Mouse (Mus musculus): ENCODE measurements around the gene Scd4.

DNA sequence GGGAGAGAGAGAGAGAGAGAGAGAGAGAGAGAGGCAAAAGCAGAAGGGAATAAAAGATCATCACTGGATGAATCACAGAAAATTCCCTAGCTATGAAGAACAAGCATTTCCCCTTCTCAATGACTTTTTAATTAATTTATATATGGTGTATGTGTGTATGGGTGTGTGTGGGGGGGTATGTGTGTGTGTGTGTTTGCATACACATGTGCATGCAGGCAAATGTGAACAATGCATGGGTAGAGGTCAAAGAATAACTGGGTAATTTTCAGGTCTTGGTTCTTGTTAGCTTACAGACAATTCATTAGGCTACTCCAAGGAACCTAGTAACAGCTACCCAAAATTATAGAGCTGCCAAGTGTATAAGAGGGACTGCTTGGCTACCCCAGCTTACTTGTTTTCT, 46.2 kb downstream of the Scd4 start:
- TF ChIP-seq CTCF (IDR thresholded peaks at IDR 0.05; ENCODE audit: low read depth) (no peak), EP300 (optimal IDR thresholded peaks at IDR 0.05) (no peak)
